14 mouse cellular contexts compared by ENCODE assay signal in the genomic region with DNA sequence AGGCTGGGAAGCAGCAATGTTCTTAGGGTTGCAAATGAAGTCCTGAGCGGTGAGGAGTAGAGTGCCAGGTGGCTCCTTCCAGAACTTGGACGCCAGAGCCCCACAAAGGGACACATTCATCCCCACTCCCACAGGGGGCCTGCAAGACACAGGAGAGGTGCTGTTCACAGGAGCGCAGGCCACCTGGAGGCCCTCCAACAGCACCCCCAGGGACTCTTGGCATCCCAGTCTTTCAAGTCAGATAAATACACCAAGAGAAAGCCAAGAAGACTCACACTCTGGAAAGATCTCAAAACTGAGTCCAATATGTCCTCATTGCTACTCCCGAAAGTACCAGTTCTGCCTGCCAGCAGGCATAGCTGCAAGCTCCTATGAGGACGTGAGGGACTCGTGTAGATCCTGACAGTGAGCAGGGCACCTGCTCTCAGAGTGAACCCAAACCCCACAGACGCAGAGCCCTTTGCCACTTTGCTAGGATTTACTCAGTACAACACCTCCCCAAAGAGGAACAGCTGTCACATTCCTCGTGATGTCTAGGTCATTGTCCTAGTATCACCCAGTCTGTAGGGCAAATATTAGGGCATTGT.
DNase-seq lines count a peak whose midpoint lies in the region; ATAC-seq lines count a peak whose summit lies in the region.
"Had no signal": no experiment of that assay in that cellular context is flagged by ENCODE, and none has a peak within 500 bp of the region (broad histone marks: within the 10 kb centered on the region; RNA-seq: fewer than 3 reads in every experiment).

No protein-coding gene starts in this region.

- H3K27me3 ChIP-seq in hindbrain, embryonic 16.5 days (replicated peaks; ENCODE audit: control insufficient read depth, insufficient read depth, low read length), result no peaks in the 10 kb centered on the region
- H3K27me3 ChIP-seq in hindbrain, embryonic 13.5 days, result no peaks in the 10 kb centered on the region
- H3K27me3 ChIP-seq: neural tube, embryonic 12.5 days; stomach, embryonic 15.5 days had no signal

- no peak overlapping the region for H3K4me2 ChIP-seq in hindbrain, embryonic 16.5 days (ENCODE audit: low read length)
- H3K4me2 ChIP-seq in hindbrain, embryonic 13.5 days, result no peak overlapping the region
- H3K4me2 ChIP-seq: heart, embryonic 13.5 days; neural tube, embryonic 12.5 days; stomach, embryonic 15.5 days had no signal

- no peak overlapping the region for H3K9ac ChIP-seq in hindbrain, embryonic 16.5 days (ENCODE audit: low read depth, low read length)
- H3K9ac ChIP-seq in hindbrain, embryonic 13.5 days, result no peak overlapping the region
- H3K9ac ChIP-seq: heart, embryonic 13.5 days; liver, postnatal 0 days; neural tube, embryonic 12.5 days; stomach, embryonic 15.5 days had no signal

- 46% methylated on average over 8 of the region's 8 CpGs for WGBS in hindbrain, embryonic 16.5 days
- whole genome bisulfite sequencing in hindbrain, embryonic 13.5 days, result 43% methylated on average over 8 of the region's 8 CpGs

- H3K36me3 ChIP-seq in hindbrain, embryonic 16.5 days (ENCODE audit: control insufficient read depth, insufficient read depth, low read length), result no peaks in the 10 kb centered on the region
- H3K36me3 ChIP-seq in hindbrain, embryonic 13.5 days, result no peaks in the 10 kb centered on the region
- H3K36me3 ChIP-seq: heart, embryonic 13.5 days; neural tube, embryonic 12.5 days; stomach, embryonic 15.5 days had no signal

- peak; percentile 42; the same call in 1 of the 2 replicates for ATAC-seq in hindbrain, embryonic 16.5 days
- no peak for ATAC-seq in hindbrain, embryonic 13.5 days (ENCODE audit: low FRiP score)
- ATAC-seq: inflammation-experienced regulatory T-cells, adult 6 months; liver, postnatal 0 days had no signal

- H3K4me3 ChIP-seq in hindbrain, embryonic 16.5 days (ENCODE audit: low read length), result no peak overlapping the region
- H3K4me3 ChIP-seq in hindbrain, embryonic 13.5 days, result no peak overlapping the region
- H3K4me3 ChIP-seq: heart, embryonic 13.5 days; neural tube, embryonic 12.5 days; stomach, embryonic 15.5 days had no signal

- DNase-seq in adrenal gland, postnatal 10 days, result peak; percentile 30
- no peak for DNase-seq in adrenal gland, adult (ENCODE audit: inconsistent age in 2 of 2, low spot score in 1 of 2)
- peak; percentile 14 for DNase-seq in cerebellum, adult 9-10 months
- DNase-seq in heart, adult 9 months (ENCODE audit: low spot score in 2 of 2), result peak; percentile 26 to 56
- no peak for DNase-seq in spleen, postnatal 10 days (ENCODE audit: low spot score in 2 of 2)
- no peak for DNase-seq in adrenal gland, postnatal 4 days (ENCODE audit: low spot score in 2 of 2)
- DNase-seq: kidney, postnatal 14 days; liver, postnatal 0 days had no signal

- H3K27ac ChIP-seq in hindbrain, embryonic 16.5 days (ENCODE audit: low read depth, low read length), result no peak overlapping the region
- no peak overlapping the region for H3K27ac ChIP-seq in hindbrain, embryonic 13.5 days
- H3K27ac ChIP-seq: heart, embryonic 13.5 days; neural tube, embryonic 12.5 days; stomach, embryonic 15.5 days had no signal

- H3K9me3 ChIP-seq in hindbrain, embryonic 16.5 days (ENCODE audit: control insufficient read depth, low read length), result no peaks in the 10 kb centered on the region
- H3K9me3 ChIP-seq in hindbrain, embryonic 13.5 days, result no peaks in the 10 kb centered on the region
- H3K9me3 ChIP-seq: heart, embryonic 13.5 days; neural tube, embryonic 12.5 days; stomach, embryonic 15.5 days had no signal

- H3K4me1 ChIP-seq in hindbrain, embryonic 16.5 days (ENCODE audit: control insufficient read depth, insufficient read depth, low read depth, low read length), result no peaks in the 10 kb centered on the region
- no peaks in the 10 kb centered on the region; the same call in 1 of the 2 replicates for H3K4me1 ChIP-seq in hindbrain, embryonic 13.5 days (replicated peaks)
- H3K4me1 ChIP-seq: heart, embryonic 13.5 days; neural tube, embryonic 12.5 days; stomach, embryonic 15.5 days had no signal

Comparison
In these comparisons a context has a peak if more than half of its experiments do, and no peak if none do; other contexts are left out.
1. DNase-seq: peak in adrenal gland, postnatal 10 days (single experiment), cerebellum, adult 9-10 months (single experiment) and heart, adult 9 months (2 of 2); none in adrenal gland, adult (0 of 2), spleen, postnatal 10 days (0 of 2) and adrenal gland, postnatal 4 days (0 of 2).